Mouse (Mus musculus): ENCODE measurements around the gene Guk1. TPM values are rescaled to one million over a fixed set of nuclear protein-coding genes. Genes with fewer than 3 reads are reported as not detected.
"Not testable (repeated sequence)": the region's sequence is repeated elsewhere in the genome, so short reads cannot be mapped to it uniquely, and the experiment has no call there.

Gene Guk1
- total RNA-seq, 1 experiment from 2014 or later: 36.6 TPM

GRCm38 (mm10) chr11:59212320-59212719 lies 20.3 kb upstream of the Guk1 start:
- peak; percentile 67 for ATAC-seq (replicated peaks; ENCODE audit: low read depth, poor library complexity, severe bottlenecking)

DNA sequence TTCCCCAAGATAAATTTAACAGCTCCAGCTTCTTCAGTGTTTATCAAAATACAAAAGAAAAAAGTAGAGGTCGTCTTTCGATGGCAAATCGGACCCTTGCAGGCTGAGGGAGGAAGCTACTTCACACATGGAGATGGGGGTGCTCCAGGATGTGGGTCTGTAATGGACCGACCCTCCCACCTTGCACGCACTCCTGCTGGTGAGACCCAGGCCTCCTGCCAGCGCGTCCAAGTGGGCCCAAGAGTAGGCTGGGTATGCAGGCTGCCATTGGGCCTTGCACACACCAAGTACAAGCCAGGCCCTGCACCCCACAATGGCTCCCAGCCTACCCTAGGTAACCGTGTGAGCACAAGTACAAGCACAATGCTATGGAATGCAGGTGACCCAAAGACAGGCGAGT lies 19.5 kb upstream of the Guk1 start:
- ATAC-seq (replicated peaks; ENCODE audit: low read depth, poor library complexity, severe bottlenecking): not testable (repeated sequence)

DNA sequence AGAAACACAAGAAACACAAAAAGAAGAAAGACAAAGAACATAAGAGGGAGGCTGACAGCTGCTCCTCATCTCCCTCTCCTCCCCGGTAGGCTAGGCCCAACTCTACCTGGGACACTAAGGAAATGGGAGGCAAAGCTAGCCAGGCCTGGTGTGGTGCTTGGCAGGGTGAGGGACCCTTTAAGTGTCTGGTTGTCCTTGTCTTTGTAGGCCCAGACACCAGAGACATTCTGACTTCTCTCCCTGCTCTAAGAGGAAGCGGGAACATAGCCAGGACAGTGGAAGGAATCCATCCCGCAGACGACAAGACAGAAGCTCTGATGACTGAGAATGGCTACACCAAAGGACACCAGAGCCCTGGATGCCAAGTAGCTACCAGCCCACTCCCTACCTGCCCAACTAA lies 18.0 kb upstream of the Guk1 start:
- ATAC-seq (replicated peaks; ENCODE audit: low read depth, poor library complexity, severe bottlenecking): no peak

DNA sequence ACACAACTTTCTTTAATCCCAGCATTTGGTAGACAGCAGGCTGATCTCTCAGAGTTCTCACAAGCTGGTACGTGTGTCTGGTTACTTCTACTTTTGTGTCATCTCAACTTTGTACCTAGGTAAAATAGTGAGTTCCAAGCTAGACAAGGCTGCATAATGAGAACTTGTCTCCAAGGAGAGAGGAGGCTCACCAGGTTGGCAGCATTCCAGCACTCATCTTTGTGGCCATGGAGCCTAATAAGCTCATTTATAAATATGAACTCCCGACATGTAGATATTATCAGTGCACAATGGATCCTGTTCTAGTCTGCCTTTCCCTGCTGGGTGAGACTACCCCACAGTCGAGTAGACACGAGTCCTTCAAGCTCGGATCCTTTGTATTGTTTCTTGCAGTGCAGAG lies 17.6 kb upstream of the Guk1 start:
- no peak for ATAC-seq (replicated peaks; ENCODE audit: low read depth, poor library complexity, severe bottlenecking)

DNA sequence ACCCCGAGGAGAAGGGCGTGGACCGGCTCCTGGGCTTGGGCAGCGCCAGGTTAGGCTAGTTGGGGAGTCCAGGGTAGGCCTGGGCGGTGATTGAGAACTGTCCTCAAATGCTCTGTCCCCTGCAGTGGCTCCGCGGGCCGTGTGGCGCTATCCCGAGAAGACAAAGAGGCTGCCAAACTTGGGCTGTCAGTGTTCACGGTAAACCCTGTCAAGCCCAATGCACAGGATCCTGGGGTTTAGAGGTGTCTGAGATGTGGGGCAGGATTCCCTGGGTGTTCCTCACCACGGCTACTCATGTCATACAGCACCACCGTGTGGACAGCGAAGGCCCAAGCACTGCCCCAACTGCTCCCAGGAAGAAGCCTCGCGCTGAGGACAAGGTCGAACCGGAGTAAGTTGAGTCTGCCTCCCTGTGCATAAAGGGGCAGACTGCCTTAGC lies 17.0 kb upstream of the Guk1 start:
- peak; percentile 67 for ATAC-seq (replicated peaks; ENCODE audit: low read depth, poor library complexity, severe bottlenecking)

GRCm38 (mm10) chr11:59208153-59208831 lies 16.3 kb upstream of the Guk1 start, which contains the start of gene 2310033P09Rik:
Gene 2310033P09Rik, plus strand, starts transcription at chr11:59208321.
- ATAC-seq (replicated peaks; ENCODE audit: low read depth, poor library complexity, severe bottlenecking): peak; percentile 57

- ATAC-seq (replicated peaks; ENCODE audit: low read depth, poor library complexity, severe bottlenecking): peak; percentile 95
Measured at GRCm38 (mm10) chr11:59202081-59202995, 10.3 kb upstream of the Guk1 start, which contains the start of gene Mrpl55. Gene Mrpl55, plus strand, starts transcription at chr11:59202486.

GRCm38 (mm10) chr11:59201216-59202002 lies 9.4 kb upstream of the Guk1 start:
- ATAC-seq (replicated peaks; ENCODE audit: low read depth, poor library complexity, severe bottlenecking): peak; percentile 46

GRCm38 (mm10) chr11:59196230-59196629 lies 4.2 kb upstream of the Guk1 start:
- no peak for ATAC-seq (replicated peaks; ENCODE audit: low read depth, poor library complexity, severe bottlenecking)

- peak; percentile 94 for ATAC-seq (replicated peaks; ENCODE audit: low read depth, poor library complexity, severe bottlenecking)
Measured at GRCm38 (mm10) chr11:59191231-59192058, 567 bp downstream of the Guk1 start.

DNA sequence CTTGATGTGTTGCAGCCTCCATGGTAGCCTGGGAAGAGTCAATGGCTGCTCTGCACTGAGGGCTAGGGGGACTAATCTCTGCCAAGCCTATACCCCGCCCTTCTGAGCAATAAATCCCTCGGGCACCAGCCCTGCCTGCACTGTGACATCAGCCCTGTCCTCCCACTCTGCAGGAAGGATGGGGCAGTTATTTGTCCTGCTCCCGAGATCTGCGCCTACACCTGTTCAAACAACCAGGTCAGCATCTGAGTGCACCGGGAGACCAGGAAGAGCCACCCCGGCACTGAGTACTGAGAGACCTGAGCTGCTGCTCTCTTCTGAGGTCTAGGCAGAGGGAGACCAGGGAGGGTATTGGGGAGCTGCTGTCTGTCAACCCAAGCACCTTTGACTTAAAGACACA lies 4.3 kb downstream of the Guk1 start:
- ATAC-seq (replicated peaks; ENCODE audit: low read depth, poor library complexity, severe bottlenecking): no peak

- ATAC-seq (replicated peaks; ENCODE audit: low read depth, poor library complexity, severe bottlenecking): no peak
Measured at GRCm38 (mm10) chr11:59185490-59185889, 6.5 kb downstream of the Guk1 start.

GRCm38 (mm10) chr11:59183821-59184220 lies 8.2 kb downstream of the Guk1 start:
- peak; percentile 87 for ATAC-seq (replicated peaks; ENCODE audit: low read depth, poor library complexity, severe bottlenecking)

DNA sequence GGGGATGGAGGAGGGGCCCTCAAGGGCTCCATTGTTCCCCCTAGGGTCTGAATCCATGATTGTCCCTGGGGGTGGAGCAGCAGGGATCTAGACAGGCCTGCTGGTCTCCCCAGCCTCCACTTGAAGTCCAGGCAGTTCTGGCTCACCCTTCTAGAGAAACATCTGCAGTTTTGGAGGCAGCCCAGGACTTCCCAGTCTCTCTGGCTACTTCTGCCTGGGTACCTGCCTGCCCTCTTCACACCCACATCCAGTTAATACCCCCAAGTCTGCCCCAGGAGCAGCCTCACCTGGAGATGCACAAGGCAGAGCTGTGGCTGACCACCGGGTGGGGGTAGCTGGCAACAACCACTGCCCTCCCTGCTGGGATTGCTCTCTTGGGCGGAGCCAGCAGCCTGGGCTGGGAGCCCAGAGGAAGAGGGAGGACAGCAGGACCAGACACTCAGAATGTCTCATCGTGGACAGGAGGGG lies 9.1 kb downstream of the Guk1 start, which contains the start of gene Gjc2:
Gjc2 (minus strand) TSS at position 350 of the 468 bp plus-strand sequence.
- ATAC-seq (replicated peaks; ENCODE audit: low read depth, poor library complexity, severe bottlenecking): no peak

- no peak for ATAC-seq (replicated peaks; ENCODE audit: low read depth, poor library complexity, severe bottlenecking)
Measured at GRCm38 (mm10) chr11:59176921-59177320, 15.1 kb downstream of the Guk1 start.

GRCm38 (mm10) chr11:59176475-59176874 lies 15.5 kb downstream of the Guk1 start:
- no peak for ATAC-seq (replicated peaks; ENCODE audit: low read depth, poor library complexity, severe bottlenecking)

GRCm38 (mm10) chr11:59174189-59174838 lies 17.7 kb downstream of the Guk1 start:
- no peak for ATAC-seq (replicated peaks; ENCODE audit: low read depth, poor library complexity, severe bottlenecking)

DNA sequence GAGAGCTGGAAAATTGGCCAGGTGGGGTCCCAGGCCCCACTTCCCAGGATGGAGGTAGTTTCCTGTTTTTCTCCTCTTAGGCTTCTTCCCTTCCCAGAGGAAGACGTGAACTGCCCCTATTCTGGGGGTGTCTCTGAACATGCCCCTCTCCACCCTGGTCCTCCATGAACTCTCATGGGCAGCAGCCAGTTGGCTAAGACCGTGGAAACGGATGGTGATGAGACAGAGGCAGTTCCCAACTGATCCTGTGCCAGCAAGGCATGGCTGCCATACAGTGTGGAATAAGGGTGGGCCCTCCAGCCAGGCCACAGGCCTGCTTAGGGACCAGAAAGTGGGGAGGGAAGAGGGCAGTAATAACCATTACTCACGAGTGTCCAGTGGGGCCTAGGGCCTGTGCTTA lies 21.5 kb downstream of the Guk1 start:
- ATAC-seq (replicated peaks; ENCODE audit: low read depth, poor library complexity, severe bottlenecking): no peak

DNA sequence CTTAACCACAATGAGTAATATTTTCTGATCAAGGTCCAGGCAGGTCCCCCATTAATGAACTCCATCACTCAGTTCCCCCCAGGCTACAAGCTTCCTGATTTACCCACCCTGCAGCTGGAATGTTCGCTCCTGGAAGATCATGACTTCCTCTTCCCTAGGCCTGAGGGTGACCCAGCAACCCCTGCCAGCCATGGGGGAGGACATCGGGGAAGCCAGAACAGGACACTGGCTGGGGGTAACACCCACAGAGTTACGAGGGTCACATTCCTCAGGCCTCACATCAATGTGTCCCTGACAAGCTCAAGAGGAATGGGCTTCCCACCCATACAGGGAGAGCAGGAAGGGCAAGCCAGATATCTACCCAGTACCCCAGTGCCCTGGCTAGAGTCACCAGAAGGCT lies 22.2 kb downstream of the Guk1 start:
- ATAC-seq (replicated peaks; ENCODE audit: low read depth, poor library complexity, severe bottlenecking): no peak

Data from common myeloid progenitor, adult 5-6 weeks (primary cell).